Mouse (Mus musculus) bone marrow macrophage, adult 2 months (primary cell): ENCODE results near the gene Elfn2.

Experiments used
- CTCF ChIP-seq: IDR thresholded peaks from 2 replicates; pipeline ENCODE4 v1.5.1; 2012; ENCODE audit warnings: low read depth, mild to moderate bottlenecking, low read length, moderate library complexity
- POLR2A ChIP-seq: IDR thresholded peaks from 2 replicates; pipeline ENCODE4 v1.6.1; 2012; ENCODE audit warnings: mild to moderate bottlenecking, low read depth, low read length, borderline replicate concordance

DNA sequence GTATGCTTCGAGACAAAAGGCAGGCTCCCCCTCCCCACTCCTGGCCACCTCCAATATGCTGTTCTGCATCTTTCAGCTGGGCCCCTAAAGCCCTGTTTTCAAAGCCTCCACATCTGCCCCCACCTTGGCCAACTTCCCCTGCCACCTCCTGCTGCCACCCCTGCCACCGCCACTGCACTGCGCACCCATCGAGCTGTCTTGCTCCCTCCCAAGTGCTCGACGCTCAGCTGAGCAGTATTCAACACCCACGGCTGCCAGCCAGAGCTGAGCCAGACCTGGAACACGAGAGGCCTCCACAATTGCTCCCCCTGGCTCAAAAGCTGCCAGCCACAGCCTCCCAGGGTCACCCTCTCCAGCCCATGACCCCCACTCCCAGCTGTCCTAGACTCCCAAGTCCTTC is 74.0 kb downstream of the Elfn2 start:
- TF ChIP-seq POLR2A = no peak
- TF ChIP-seq CTCF = no peak
